Mouse (Mus musculus) liver, postnatal 0 days (tissue): ENCODE measurements around the gene Ak3.

ENCODE experiments used
- CTCF ChIP-seq: sonication (generic); IDR thresholded peaks from 2 replicates; pipeline ENCODE4 v1.5.1; 2016; ENCODE audit warnings: antibody characterized with exemption, low read depth
- EP300 ChIP-seq: IDR thresholded peaks from 2 replicates; pipeline ENCODE4 v1.6.1; 2016; ENCODE audit warnings: antibody characterized with exemption, low read depth, mild to moderate bottlenecking

- TF ChIP-seq CTCF: no peak
- no peak for TF ChIP-seq EP300
Measured at GRCm38 (mm10) chr19:28995366-28995765, 52.4 kb downstream of the Ak3 start.
